Mouse (Mus musculus) heart, adult 9 months (tissue): ENCODE measurements around the gene Sema4a.

Experiments used
- DNase-seq, 2 experiments: peaks; one replicate each; pipeline ENCODE4 v3.0.0; 2022; ENCODE audit warnings: low spot score in 2 of 2

The Sema4a gene

DNA sequence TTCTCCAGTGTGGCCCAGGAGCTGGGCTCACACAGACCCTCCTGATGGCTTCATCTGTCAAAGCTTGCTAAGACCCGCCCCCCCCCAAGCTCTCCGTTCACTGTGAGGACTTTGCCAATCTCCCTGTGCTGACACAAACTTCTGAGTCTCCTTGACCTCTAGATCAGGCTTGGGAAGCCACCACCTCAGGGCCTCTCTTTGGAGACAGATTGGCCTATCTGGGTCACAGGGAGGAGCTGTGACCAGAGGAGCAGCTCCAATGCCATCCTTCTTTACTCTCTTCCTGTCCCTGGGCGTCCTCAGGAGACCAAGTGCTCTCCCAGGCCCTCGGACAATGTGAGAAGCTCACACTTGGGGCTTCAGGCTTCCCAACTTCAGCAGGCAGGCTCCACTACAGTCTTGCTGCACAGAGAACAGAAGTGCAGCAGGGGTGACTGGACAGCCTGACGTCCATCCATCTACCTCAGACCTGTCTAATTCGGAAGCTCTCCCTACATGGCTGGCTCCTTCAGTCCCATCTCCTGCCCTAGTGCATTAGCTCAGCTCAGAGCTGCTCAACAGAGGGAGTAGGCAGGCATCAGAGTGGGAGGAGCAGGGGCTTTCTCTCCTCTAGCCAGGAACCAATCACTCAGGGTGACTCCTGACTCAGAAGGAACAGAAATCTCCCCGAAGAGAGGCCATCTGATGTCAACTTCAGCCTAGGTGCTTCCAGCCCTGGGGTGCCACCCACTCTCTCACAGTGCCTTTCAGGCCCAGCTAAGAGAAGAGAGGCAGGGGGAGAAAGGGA lies 4.0 kb downstream of the Sema4a start:
- no peak for DNase-seq

- DNase-seq, result no peak
Measured at GRCm38 (mm10) chr3:88456313-88456712, 4.7 kb downstream of the Sema4a start.

GRCm38 (mm10) chr3:88455588-88456264 lies 5.3 kb downstream of the Sema4a start:
- no peak for DNase-seq

GRCm38 (mm10) chr3:88454762-88455587 lies 6.0 kb downstream of the Sema4a start:
- no peak for DNase-seq

DNA sequence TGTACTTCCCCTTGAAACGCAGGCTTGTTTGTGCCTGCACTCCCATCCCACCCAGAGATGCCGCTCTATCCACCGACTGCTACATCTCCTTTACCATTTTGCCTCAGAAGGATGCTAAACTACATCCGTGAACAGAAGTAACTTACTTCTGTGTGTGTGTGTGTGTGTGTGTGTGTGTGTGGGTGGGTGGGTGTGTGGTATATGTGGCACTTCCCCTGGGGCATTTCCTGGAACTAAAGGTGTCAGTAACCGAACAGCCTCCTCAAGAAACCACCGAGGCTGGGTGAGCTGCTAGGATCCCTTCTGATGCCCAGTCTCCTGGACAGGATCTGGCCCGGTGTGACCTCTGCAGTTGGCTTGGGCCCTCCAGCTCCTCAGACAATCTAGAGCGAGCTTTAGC lies 7.0 kb downstream of the Sema4a start:
- no peak for DNase-seq

DNA sequence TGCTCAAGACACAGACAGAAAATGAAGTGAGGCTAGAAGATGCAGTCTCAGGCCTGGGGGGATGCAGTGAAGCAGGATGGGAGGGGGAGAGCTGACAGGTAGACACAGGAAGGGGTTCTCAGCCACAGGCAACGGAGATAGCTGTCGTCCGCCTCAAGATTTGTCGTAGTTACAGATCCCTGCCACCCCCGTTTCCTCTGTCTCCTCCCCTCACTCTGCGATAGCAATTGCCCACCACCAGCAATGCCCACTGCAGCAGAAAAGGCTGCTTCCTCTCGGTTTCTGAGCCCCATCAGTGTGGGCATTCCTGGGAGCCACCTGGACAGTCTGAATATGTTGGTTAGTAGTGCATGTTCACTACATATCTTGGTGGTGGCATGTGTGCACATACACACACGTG lies 7.6 kb downstream of the Sema4a start:
- DNase-seq, result no peak

GRCm38 (mm10) chr3:88452716-88453115 lies 8.3 kb downstream of the Sema4a start:
- no peak for DNase-seq

DNA sequence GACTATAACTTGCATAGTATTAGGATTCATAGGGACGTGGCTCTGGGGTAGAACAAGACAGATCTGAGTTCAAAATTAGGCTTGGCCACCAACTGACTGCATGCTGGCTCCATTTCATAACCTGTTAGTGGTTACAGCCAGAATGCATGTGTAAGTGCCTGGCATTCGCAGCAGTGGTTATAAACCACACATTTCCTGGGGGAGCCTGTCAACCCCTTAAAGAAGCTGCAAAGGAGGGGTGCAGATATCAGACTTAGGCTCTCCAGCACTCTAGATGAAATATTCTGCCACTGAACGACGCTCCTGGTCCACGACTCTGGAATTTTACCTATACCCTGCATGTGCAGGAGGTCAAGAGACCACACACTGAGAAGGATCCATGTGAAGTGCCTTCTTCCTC lies 8.7 kb downstream of the Sema4a start:
- no peak for DNase-seq

DNA sequence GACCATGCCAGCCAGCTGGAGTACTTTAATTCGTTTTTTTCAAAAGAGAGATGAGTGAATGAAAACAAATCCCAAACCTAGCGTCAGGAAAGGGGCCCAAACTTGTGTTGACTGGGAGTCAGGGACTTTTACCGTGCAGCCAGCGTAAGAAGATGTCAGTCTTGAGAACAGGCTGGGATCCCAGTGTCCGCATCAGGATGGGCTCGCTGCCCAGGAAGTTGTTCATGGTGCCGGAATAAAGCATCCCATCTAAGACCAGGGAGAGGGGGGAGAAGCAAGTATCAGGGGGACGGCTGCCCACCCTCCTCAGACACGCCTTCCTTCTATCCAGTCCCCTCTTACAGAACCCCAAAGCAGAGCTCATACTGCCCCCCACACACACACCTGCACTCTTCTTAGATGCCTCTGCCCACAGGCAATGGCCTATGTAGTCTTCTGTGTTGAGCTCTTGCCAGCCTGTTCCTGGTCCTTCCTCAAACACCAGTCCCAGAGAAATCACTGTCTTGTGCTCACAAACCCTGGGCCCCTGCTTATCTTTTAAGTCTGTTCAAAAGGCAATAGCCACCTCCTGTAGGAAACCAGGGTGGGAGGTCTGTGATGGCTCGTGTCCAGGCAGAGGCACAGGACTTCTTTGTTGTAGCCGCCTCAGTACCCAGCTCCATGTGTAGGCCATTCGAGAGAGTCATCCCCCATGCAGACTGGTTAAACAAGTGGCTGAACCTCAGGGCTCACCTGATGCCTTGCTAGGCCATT lies 10.4 kb downstream of the Sema4a start:
- no peak for DNase-seq

DNA sequence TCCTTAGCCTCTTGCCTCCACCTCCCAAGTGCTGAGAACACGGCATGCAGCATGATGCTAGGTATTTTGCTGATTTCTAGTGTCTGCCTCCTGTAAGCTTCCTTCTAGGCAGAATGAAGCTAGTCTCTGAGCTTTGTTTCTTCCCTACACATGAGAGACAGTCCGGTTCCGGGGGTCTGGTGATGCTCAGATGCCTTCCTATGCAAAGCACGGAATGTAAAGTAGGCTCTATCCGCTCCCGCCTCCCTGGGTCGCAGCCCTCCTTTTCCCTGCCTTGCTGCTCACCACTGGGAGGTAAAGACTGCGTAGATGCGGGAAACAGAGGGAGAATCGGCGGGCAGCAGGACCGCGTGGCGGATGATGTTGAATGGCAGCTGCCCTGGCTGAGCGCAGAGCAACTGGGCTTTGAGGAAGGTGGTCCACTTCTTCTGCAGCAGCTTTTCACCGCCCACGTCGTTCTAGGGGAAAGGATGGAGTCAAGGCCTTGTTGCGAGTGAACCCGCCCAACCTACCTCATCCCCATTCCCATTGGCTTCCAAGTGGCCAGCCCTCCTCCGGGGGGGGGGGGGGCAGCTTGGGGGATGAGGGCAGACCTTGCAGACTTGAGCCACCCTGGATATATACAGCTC lies 11.5 kb downstream of the Sema4a start:
- DNase-seq, result peak; percentile 39 to 43

GRCm38 (mm10) chr3:88448443-88448842 lies 12.5 kb downstream of the Sema4a start:
- no peak for DNase-seq

DNA sequence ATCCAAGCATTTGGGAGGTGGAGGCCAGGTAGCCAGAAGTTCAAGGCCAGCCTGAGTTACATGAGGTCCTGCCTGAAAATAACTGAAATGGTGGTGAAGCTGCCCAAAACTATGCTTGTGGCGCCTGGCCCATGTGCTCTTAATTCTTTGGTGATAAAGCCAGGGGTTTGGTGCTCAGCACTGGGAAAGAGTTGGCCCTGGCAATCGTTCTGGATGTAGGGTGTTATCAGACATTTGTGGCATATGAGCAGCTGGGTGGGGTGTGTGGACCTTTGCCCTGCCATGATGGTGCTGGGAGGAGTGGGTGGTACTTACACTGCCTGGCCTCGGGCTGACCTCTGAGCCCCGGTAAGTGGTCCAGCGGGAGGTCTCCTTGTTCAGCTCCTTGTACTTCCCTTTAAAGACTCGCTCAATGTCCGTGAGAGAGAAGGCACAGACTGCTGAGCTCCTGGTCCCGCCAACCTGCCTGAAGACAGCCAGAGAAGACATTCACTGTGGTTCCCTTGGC lies 13.3 kb downstream of the Sema4a start:
- DNase-seq, result no peak

- peak; percentile 35 to 55 for DNase-seq
Measured at GRCm38 (mm10) chr3:88446471-88447123, 14.4 kb downstream of the Sema4a start.

GRCm38 (mm10) chr3:88442888-88443287 lies 18.1 kb downstream of the Sema4a start:
- no peak for DNase-seq

DNA sequence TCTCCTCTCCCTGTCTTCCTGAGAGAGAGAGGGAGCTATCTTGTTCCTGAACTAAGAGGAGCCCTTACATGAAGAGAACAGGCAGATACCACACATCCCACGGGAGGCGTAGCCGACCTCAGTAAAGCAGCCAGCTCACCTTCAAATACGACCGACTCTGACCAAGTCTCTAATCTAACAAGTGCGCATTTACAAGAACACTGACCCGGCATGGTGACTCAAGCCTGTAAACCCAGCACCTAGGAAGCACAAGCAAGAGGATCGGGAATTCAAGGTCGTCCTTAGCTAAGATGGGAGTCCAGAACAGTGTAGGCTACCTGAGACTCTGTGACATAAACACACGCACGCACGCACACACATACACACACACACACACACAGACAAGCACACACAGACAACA lies 18.5 kb downstream of the Sema4a start:
- no peak for DNase-seq

GRCm38 (mm10) chr3:88440500-88441381 lies 20.2 kb downstream of the Sema4a start:
- no peak for DNase-seq

GRCm38 (mm10) chr3:88439582-88439981 lies 21.4 kb downstream of the Sema4a start:
- no peak for DNase-seq

DNA sequence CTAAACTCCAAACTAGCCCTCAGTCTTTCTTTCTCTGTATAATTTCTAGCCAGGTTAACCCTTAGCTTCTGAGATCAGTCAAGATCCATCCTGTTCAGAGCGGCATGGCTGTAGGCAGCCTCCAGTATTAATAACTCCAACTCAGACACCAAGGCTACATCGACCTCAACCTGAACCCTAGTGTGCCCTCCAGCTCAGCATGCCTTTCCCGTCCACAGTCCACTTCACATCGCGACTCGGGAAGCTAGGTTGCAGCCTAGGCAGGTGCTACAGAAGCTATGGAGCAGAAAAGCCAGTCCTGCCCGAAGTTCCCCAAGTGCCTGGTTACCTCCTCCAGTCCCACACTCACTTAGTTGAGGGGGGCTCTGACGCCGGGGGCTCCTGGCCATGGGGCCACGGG lies 23.5 kb downstream of the Sema4a start:
- DNase-seq, result no peak

DNA sequence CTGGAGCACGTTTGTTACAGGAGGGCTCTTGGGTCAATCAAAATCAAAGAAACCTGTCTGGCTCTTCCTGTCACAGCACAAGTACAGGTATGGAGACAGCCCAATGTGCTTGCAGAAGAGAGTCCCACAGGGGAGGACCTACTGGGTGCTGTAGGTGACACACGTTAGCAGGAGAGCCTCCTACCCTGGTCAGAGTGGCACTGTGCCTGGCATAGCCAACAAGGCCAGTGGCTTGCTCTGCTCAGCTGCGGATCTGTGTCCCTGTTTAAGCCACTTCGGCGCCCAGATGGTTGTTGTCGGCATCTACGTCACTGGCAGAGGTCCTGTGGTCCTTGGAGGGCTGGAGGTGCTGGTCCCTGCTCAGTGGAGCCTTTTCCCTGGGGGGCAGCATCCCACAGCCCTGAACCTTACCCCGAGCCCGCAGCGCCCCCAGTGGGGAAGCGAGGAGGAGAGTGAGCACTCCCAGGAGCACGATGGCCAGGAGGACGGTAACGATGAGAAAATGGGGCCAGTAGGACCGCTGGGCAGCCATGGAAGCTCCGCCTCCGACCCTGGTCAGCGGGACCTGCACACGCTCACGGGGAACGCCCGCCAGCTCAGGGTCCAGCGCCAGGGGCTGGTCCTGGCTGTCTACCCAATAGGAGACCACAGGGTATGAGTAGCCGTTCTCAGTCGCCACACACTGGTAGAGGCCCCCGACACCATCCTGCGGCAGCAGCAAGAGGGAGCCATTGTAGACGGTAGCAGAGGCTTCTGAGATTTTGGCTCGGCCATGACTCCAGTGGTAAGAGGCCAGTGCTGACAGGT lies 24.4 kb downstream of the Sema4a start:
- DNase-seq, result peak; percentile 38 to 39
